Mouse (Mus musculus) stomach, embryonic 16.5 days (tissue): ENCODE data around the gene Trdn. TPM values are rescaled to one million over a fixed set of nuclear protein-coding genes. Genes with fewer than 3 reads are reported as not detected.

ENCODE experiments used
- ATAC-seq: fragments of 200-750 bp; cut with Nextera tagmentation; 2 replicates; pipeline ENCODE4 v1.8.0; 2017; ENCODE audit warnings: moderate number of reproducible peaks, moderate TSS enrichment; ENCODE audit not compliant: insufficient read depth, low FRiP score
- H3K27ac ChIP-seq: fragments of 300-500 bp; sonication (generic); 2 replicates; pipeline ENCODE4 v1.5.1; 2014; ENCODE audit warnings: low read length
- H3K27me3 ChIP-seq: fragments of 300-500 bp; sonication (generic); 2 replicates; pipeline ENCODE4 v1.6.1; 2014; ENCODE audit warnings: low read length, control low read depth, mixed read lengths; ENCODE audit not compliant: control insufficient read depth, insufficient read depth
- H3K36me3 ChIP-seq: fragments of 300-500 bp; sonication (generic); 2 replicates; pipeline ENCODE4 v1.6.1; 2014; ENCODE audit warnings: low read length; ENCODE audit not compliant: control insufficient read depth, insufficient read depth
- H3K4me1 ChIP-seq: fragments of 300-500 bp; sonication (generic); 2 replicates; pipeline ENCODE4 v1.6.1; 2014; ENCODE audit warnings: low read length, control low read depth, mixed read lengths; ENCODE audit not compliant: control insufficient read depth, insufficient read depth
- H3K4me2 ChIP-seq: fragments of 300-500 bp; sonication (generic); 2 replicates; pipeline ENCODE4 v1.6.1; 2014; ENCODE audit warnings: low read depth, low read length, mixed read lengths
- H3K4me3 ChIP-seq: fragments of 300-500 bp; sonication (generic); replicated peaks from 2 replicates; pipeline ENCODE4 v1.5.1; 2014; ENCODE audit warnings: mild to moderate bottlenecking, low read length
- H3K9ac ChIP-seq: fragments of 300-500 bp; sonication (generic); 2 replicates; pipeline ENCODE4 v1.6.1; 2014; ENCODE audit warnings: low read length
- H3K9me3 ChIP-seq: fragments of 300-500 bp; sonication (generic); replicated peaks from 2 replicates; pipeline ENCODE4 v1.6.1; 2016; ENCODE audit warnings: low read length, control low read depth; ENCODE audit not compliant: control insufficient read depth
- WGBS: fragments of 180-500 bp; shearing (Covaris S2); extraction: QIAGEN DNeasy Blood & Tissue Kit; methylation state at CpG from one replicate; pipeline ENCODE4 v1.1.7; 2014; 5-methylcytosine and 5-hydroxymethylcytosine counted together
- polyA plus RNA-seq: library from polyadenylated mRNA; unstranded; fragments of >200 nt; fragmentation: Nextera tagmentation; extraction: Ambion mirVana; gene quantifications from 2 replicates; pipeline ENCODE4 v1.2.1, GENCODE M21; 2015

Trdn gene
- polyA plus RNA-seq, 1 experiment from 2014 or later, result 11.1 TPM

DNA sequence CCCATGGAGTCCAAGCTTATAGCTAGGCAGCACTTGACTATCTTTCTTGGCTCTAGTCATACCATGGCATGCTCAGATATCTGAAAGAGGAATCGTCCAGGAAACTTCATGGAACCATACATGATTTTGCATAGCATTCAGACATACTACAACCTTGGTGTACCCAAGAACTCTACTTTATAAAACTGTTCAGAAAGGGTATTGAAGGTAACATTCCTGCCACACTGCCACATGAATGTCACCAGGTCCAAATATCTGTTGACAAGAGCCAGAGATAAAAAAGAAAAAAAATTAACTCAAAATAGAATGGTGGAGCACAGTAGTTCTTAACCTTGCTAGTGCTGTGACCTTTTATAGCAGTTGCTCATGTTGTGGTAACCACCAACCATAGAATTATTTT is 175.8 kb downstream of the Trdn start:
- Histone ChIP-seq H3K27ac (no peak overlapping the region), H3K9me3 (no peaks in the 10 kb centered on the region), H3K4me2 (no peak overlapping the region), H3K27me3 (no peaks in the 10 kb centered on the region), H3K9ac (no peak overlapping the region), H3K4me3 (no peak overlapping the region), H3K4me1 (no peaks in the 10 kb centered on the region), H3K36me3 (no peaks in the 10 kb centered on the region)
- no peak for ATAC-seq
- WGBS, result 80% methylated on average over 1 of the region's 1 CpGs

DNA sequence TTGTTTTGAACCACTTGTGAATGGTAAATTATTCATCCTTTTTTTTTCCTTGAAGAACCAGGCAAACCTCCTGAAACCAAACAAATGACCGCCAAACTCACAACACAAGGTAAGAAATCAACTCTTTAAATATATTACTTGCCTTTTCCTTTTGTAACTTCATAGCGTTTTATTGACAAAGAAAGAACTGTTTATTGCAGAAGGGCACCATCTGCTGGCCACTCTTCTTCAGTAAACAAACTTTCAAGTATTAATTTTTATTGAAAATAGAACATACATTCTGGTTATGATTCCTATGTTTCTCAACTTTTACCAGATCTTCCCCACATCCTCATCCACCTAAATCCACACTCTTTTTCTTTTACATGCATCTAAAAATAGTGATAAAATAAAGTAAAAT is 224.6 kb downstream of the Trdn start:
- no peak for ATAC-seq
- Histone ChIP-seq H3K4me2 (no peak overlapping the region), H3K9me3 (no peaks in the 10 kb centered on the region), H3K4me3 (no peak overlapping the region), H3K27ac (no peak overlapping the region), H3K4me1 (no peaks in the 10 kb centered on the region), H3K9ac (no peak overlapping the region), H3K27me3 (no peaks in the 10 kb centered on the region), H3K36me3 (no peaks in the 10 kb centered on the region)
- 26% methylated on average over 2 of the region's 2 CpGs for WGBS

DNA sequence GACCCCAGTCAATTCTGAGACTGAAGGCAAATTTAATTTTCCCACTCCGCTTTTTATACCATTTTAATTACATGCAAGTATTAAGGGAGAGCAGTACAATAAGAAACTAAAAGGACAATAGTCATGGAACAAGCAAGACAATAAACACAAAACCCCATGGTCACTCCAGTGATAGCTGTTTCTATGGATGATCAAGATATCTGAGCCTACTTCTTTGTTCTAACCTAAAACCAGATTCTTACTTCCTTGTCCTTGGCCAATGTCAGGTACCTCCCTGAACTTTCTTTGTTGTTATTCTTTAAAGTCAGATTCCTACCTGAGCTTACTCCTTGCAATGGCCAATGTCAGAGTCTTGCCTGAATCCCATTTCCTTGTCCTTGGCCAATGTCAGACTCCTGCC is 272.7 kb downstream of the Trdn start:
- no peak for ATAC-seq
- 85% methylated on average over 1 of the region's 1 CpGs for WGBS

GRCm38 (mm10) chr10:33366521-33366920 is 286.2 kb downstream of the Trdn start:
- Histone ChIP-seq H3K4me3 (no peak overlapping the region), H3K27ac (no peak overlapping the region), H3K4me1 (no peaks in the 10 kb centered on the region), H3K27me3 (no peaks in the 10 kb centered on the region), H3K4me2 (no peak overlapping the region), H3K9ac (no peak overlapping the region), H3K9me3 (no peaks in the 10 kb centered on the region), H3K36me3 (no peaks in the 10 kb centered on the region)
- ATAC-seq, result no peak

More for the DNA sequence above, 272.7 kb downstream of the Trdn start:
- Histone ChIP-seq H3K36me3 (no peaks in the 10 kb centered on the region), H3K27me3 (no peaks in the 10 kb centered on the region), H3K9ac (no peak overlapping the region), H3K4me2 (no peak overlapping the region), H3K9me3 (no peaks in the 10 kb centered on the region), H3K4me1 (no peaks in the 10 kb centered on the region), H3K4me3 (no peak overlapping the region), H3K27ac (no peak overlapping the region)

GRCm38 (mm10) chr10:33370534-33370933 is 290.2 kb downstream of the Trdn start:
- H3K27ac ChIP-seq, result no peak overlapping the region
- H3K9ac ChIP-seq, result no peak overlapping the region
- 70% methylated on average over 2 of the region's 2 CpGs for WGBS
- H3K4me3 ChIP-seq, result no peak overlapping the region
- no peaks in the 10 kb centered on the region for H3K4me1 ChIP-seq
- ATAC-seq, result no peak
- H3K27me3 ChIP-seq, result no peaks in the 10 kb centered on the region
- H3K9me3 ChIP-seq, result no peaks in the 10 kb centered on the region
- H3K4me2 ChIP-seq, result no peak overlapping the region
- H3K36me3 ChIP-seq, result no peaks in the 10 kb centered on the region

DNA sequence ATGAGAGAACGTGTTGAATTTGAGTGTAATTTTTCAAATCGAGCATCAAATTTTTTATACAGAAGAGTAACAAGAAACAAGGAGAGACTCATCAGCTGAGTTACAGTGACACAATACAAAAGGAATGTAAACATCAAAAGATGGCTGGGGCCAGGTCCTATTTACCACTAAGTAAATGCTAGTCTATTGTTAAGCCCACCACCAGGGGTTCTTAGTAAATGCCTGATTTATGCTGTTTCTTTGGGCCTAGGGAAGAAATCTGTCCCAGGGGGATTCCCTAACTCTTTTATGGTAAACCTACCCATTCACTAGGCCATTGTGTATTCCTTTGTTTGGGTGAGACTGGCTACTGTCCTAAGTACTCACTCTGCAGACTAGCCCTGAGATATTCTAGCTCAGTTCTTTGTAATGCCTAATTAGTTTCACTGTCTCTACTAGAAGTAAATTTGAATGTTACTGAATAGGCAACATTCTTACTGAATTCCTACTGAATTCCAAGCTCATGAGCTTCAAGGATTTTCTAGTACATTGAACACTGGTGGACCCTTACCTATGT is 295.2 kb downstream of the Trdn start:
- no peak overlapping the region for H3K27ac ChIP-seq
- no peak overlapping the region for H3K9ac ChIP-seq
- ATAC-seq, result no peak

More for the DNA sequence above, 295.2 kb downstream of the Trdn start:
- Histone ChIP-seq H3K27me3 (no peaks in the 10 kb centered on the region), H3K4me1 (no peaks in the 10 kb centered on the region), H3K4me3 (no peak overlapping the region), H3K9me3 (no peaks in the 10 kb centered on the region), H3K36me3 (no peaks in the 10 kb centered on the region), H3K4me2 (no peak overlapping the region)
- 86% methylated on average over 2 of the region's 2 CpGs for WGBS

Other genes with a start within 250 kb of the Trdn start
- 0.82 and 1.0 TPM in 2 replicates for gene Nkain2, start 190.1 kb upstream of the Trdn start, polyA plus RNA-seq